1 mouse cellular context compared by ENCODE assay signal in genomic region chr19:53073521-53073920, GRCm38 (mm10).
A peak's percentile ranks its signal among the peaks of the same experiment; 100 is the strongest.
TF ChIP-seq lines count a peak whose summit lies in the region.

No protein-coding gene starts in this region.

TF ChIP-seq in CH12.LX, 34 proteins besides CTCF, POLR2A, EP300 and RAD21 (continued from another document):
- peak; percentile 27; the same call in 1 of the 2 replicates for TF ChIP-seq SMC3 (IDR thresholded peaks at IDR 0.05; ENCODE audit: low read depth, low read length)
